Mouse (Mus musculus) urinary bladder, postnatal 36 days (tissue): ENCODE results near the gene Gpr61.

ENCODE experiments used
- DNase-seq, 2 experiments: peaks; one replicate each; pipeline ENCODE4 v3.0.0; 2022; ENCODE audit warnings: low spot score in 2 of 2, mixed read lengths in 1 of 2

Gene Gpr61

GRCm38 (mm10) chr3:108129804-108130203 is 24.9 kb downstream of the Gpr61 start:
- no peak for DNase-seq

- no peak for DNase-seq
These were observed 25.3 kb downstream of the Gpr61 start for GRCm38 (mm10) chr3:108129367-108129766.

- no peak for DNase-seq
These were observed 26.2 kb downstream of the Gpr61 start for GRCm38 (mm10) chr3:108128520-108128919.

- no peak for DNase-seq
These were observed 28.4 kb downstream of the Gpr61 start for GRCm38 (mm10) chr3:108126327-108126726.

GRCm38 (mm10) chr3:108124131-108124530 is 30.6 kb downstream of the Gpr61 start:
- DNase-seq = no peak

GRCm38 (mm10) chr3:108123242-108123641 is 31.4 kb downstream of the Gpr61 start:
- DNase-seq = no peak

- no peak for DNase-seq
These were observed 33.6 kb downstream of the Gpr61 start for GRCm38 (mm10) chr3:108121101-108121500.

- DNase-seq = no peak
These were observed 37.2 kb downstream of the Gpr61 start for GRCm38 (mm10) chr3:108117465-108117864.

- no peak for DNase-seq
These were observed 40.9 kb downstream of the Gpr61 start for GRCm38 (mm10) chr3:108113591-108114289.

GRCm38 (mm10) chr3:108112666-108113065 is 42.0 kb downstream of the Gpr61 start:
- DNase-seq = no peak

GRCm38 (mm10) chr3:108112246-108112645 is 42.4 kb downstream of the Gpr61 start:
- DNase-seq = no peak

- no peak for DNase-seq
These were observed 43.4 kb downstream of the Gpr61 start for GRCm38 (mm10) chr3:108111320-108111719.

- DNase-seq = no peak
These were observed 49.4 kb downstream of the Gpr61 start for GRCm38 (mm10) chr3:108105281-108105680.

GRCm38 (mm10) chr3:108102075-108102474 is 52.6 kb downstream of the Gpr61 start:
- no peak for DNase-seq

- no peak for DNase-seq
These were observed 53.1 kb downstream of the Gpr61 start for GRCm38 (mm10) chr3:108101594-108101993.
